Mouse (Mus musculus) liver, embryonic 14.5 days (tissue): Measurements from ENCODE around the gene Ssr1.

Experiments used
- CTCF ChIP-seq: IDR thresholded peaks from 2 replicates; pipeline ENCODE4 v1.5.1; 2016; ENCODE audit warnings: antibody characterized with exemption, low read depth, control low read depth
- EP300 ChIP-seq: IDR thresholded peaks from 2 replicates; pipeline ENCODE4 v1.6.1; 2016; ENCODE audit warnings: antibody characterized with exemption, low read depth

GRCm38 (mm10) chr13:37943466-37943865, 50.6 kb downstream of the Ssr1 start:
- TF ChIP-seq CTCF (no peak), EP300 (no peak)
